Mouse (Mus musculus) C2C12 (cell line): ENCODE measurements at regions not wholly inside any gene's neighbourhood (a gene's known extent, or its start where the extent isn't known, plus 50 kb on each side); places are given as distances from the start of the nearest gene placed in this dataset.
"Not testable (repeated sequence)": the region's sequence is repeated elsewhere in the genome, so short reads cannot be mapped to it uniquely, and the experiment has no call there.

Source experiments
- H3K27me3 ChIP-seq: one replicate; pipeline ENCODE4 v1.6.1; 2011; ENCODE audit not compliant: control insufficient read depth, insufficient read depth, insufficient read length
- H3K36me3 ChIP-seq: one replicate; pipeline ENCODE4 v1.6.1; 2011; ENCODE audit not compliant: control insufficient read depth, insufficient read depth
- H3K4me3 ChIP-seq: one replicate; pipeline ENCODE4 v1.5.1; 2011; ENCODE audit warnings: mild to moderate bottlenecking, control low read depth; ENCODE audit not compliant: poor library complexity, insufficient read depth, severe bottlenecking
- H3K79me2 ChIP-seq: one replicate; pipeline ENCODE4 v1.6.1; 2011; ENCODE audit not compliant: control insufficient read depth, insufficient read depth
- H3K79me3 ChIP-seq: one replicate; pipeline ENCODE4 v1.6.1; 2011; ENCODE audit warnings: low read depth, control low read depth
- H3ac ChIP-seq: one replicate; pipeline ENCODE3; 2011; ENCODE audit warnings: low read depth; ENCODE audit not compliant: control insufficient read depth, insufficient read length
- CEBPB ChIP-seq: IDR thresholded peaks from one replicate; pipeline ENCODE4 v1.6.1; 2011; ENCODE audit warnings: low read depth, mild to moderate bottlenecking, control low read depth, moderate library complexity
- CTCF ChIP-seq: IDR thresholded peaks from one replicate; pipeline ENCODE4 v1.5.1; 2011; ENCODE audit not compliant: control insufficient read depth, insufficient read depth, insufficient read length
- FOSL1 ChIP-seq: IDR thresholded peaks from one replicate; pipeline ENCODE4 v1.8.0; 2011; ENCODE audit warnings: mild to moderate bottlenecking, low read length; ENCODE audit not compliant: poor library complexity, insufficient read depth, severe bottlenecking
- MAX ChIP-seq: IDR thresholded peaks from one replicate; pipeline ENCODE4 v1.6.1; 2011; ENCODE audit warnings: mild to moderate bottlenecking, control low read depth
- MYOD1 ChIP-seq: IDR thresholded peaks from one replicate; pipeline ENCODE4 v1.6.1; 2011; ENCODE audit warnings: low read depth; ENCODE audit not compliant: control insufficient read depth, insufficient read length
- MYOG ChIP-seq: IDR thresholded peaks from one replicate; pipeline ENCODE4 v1.6.1; 2011; ENCODE audit not compliant: control insufficient read depth, insufficient read length; ENCODE audit errors: extremely low read depth
- USF1 ChIP-seq: IDR thresholded peaks from one replicate; pipeline ENCODE4 v1.6.1; 2011; ENCODE audit warnings: low read depth, mild to moderate bottlenecking, control low read depth, moderate library complexity

GRCm38 (mm10) chr16:25494153-25494552, 189.4 kb upstream of the Trp63 start:
- Histone ChIP-seq H3K36me3 (no peaks in the 10 kb centered on the region), H3K79me2 (no peaks in the 10 kb centered on the region), H3K27me3 (no peaks in the 10 kb centered on the region), H3ac (no peak overlapping the region), H3K4me3 (no peak overlapping the region), H3K79me3 (no peaks in the 10 kb centered on the region)
- TF ChIP-seq CEBPB = no peak

- no peak overlapping the region for H3K4me3 ChIP-seq
- H3K36me3 ChIP-seq = no peaks in the 10 kb centered on the region
- no peaks in the 10 kb centered on the region for H3K27me3 ChIP-seq
- no peaks in the 10 kb centered on the region for H3K79me2 ChIP-seq
- TF ChIP-seq MYOG = no peak
- no peak for TF ChIP-seq MAX
- no peak for TF ChIP-seq MYOD1
- TF ChIP-seq CEBPB = no peak
- TF ChIP-seq CTCF = no peak
- no peak for TF ChIP-seq USF1
- no peak for TF ChIP-seq FOSL1
- H3ac ChIP-seq = no peak overlapping the region
- no peaks in the 10 kb centered on the region for H3K79me3 ChIP-seq
Observed at GRCm38 (mm10) chr16:25495586-25496196, 187.9 kb upstream of the Trp63 start.

GRCm38 (mm10) chr16:25504829-25505228, 178.7 kb upstream of the Trp63 start:
- Histone ChIP-seq H3K79me3 (no peaks in the 10 kb centered on the region), H3ac (no peak overlapping the region), H3K79me2 (no peaks in the 10 kb centered on the region), H3K4me3 (no peak overlapping the region), H3K36me3 (no peaks in the 10 kb centered on the region), H3K27me3 (no peaks in the 10 kb centered on the region)
- TF ChIP-seq CTCF (no peak), FOSL1 (no peak), MAX (no peak)

- Histone ChIP-seq H3ac (no peak overlapping the region), H3K36me3 (no peaks in the 10 kb centered on the region), H3K4me3 (no peak overlapping the region), H3K79me2 (no peaks in the 10 kb centered on the region), H3K79me3 (no peaks in the 10 kb centered on the region), H3K27me3 (no peaks in the 10 kb centered on the region)
- TF ChIP-seq MYOD1 (no peak), CTCF (no peak), FOSL1 (no peak), CEBPB (no peak), MAX (no peak), USF1 (no peak), MYOG (no peak)
Observed at GRCm38 (mm10) chr16:25517114-25517868, 166.3 kb upstream of the Trp63 start.

GRCm38 (mm10) chr16:25523141-25523540, 160.4 kb upstream of the Trp63 start:
- not testable (repeated sequence) for H3K27me3 ChIP-seq, H3K79me2 ChIP-seq, H3K36me3 ChIP-seq, H3ac ChIP-seq, H3K79me3 ChIP-seq, H3K4me3 ChIP-seq

GRCm38 (mm10) chr16:25523621-25524020, 159.9 kb upstream of the Trp63 start:
- Histone ChIP-seq H3K79me3 (no peaks in the 10 kb centered on the region), H3K79me2 (no peaks in the 10 kb centered on the region), H3K4me3 (no peak overlapping the region), H3ac (no peak overlapping the region), H3K36me3 (no peaks in the 10 kb centered on the region), H3K27me3 (no peaks in the 10 kb centered on the region)
- no peak for TF ChIP-seq FOSL1
- no peak for TF ChIP-seq MYOD1
- TF ChIP-seq CTCF = no peak
- TF ChIP-seq CEBPB = no peak
- no peak for TF ChIP-seq USF1
- TF ChIP-seq MYOG = no peak
- no peak for TF ChIP-seq MAX
